Mouse (Mus musculus): Measurements from ENCODE around the gene Rnf222.
A peak's percentile ranks its signal among the peaks of the same experiment; 100 is the strongest.
"Not testable (repeated sequence)": the region's sequence is repeated elsewhere in the genome, so short reads cannot be mapped to it uniquely, and the experiment has no call there.

Gene Rnf222

DNA sequence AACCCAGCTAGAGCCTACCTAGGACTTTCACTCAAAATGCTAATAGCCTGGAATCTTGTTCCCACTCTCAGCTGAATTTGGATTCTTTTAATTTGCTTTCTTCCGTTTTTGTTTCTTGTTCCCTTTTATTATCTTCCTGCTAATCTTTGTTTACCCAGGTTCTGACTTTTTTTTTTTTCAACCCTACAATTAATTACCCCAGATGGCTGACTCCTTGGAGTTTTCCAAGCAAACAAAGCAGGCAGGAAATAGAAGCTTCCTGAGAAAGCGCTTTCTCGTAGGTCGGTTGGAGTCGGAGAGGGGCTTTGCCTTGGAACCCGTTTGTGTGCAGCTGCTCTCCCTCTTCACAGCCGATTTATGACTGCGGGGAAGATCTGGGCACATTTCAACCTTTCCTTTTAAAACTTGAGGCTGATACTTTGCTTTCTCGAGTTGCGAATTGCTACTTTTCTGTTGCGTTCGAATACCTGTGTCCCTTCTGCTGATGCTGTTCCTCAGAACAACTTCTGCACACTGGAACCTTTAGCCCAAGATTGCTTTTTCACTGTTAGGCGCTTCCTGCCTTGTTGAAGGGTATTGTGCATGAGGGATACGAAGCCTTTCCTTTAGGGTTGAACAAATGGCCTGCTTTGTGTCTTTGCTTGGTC, 23.3 kb downstream of the Rnf222 start:
- no peak for DNase-seq (ENCODE audit: low spot score)

DNA sequence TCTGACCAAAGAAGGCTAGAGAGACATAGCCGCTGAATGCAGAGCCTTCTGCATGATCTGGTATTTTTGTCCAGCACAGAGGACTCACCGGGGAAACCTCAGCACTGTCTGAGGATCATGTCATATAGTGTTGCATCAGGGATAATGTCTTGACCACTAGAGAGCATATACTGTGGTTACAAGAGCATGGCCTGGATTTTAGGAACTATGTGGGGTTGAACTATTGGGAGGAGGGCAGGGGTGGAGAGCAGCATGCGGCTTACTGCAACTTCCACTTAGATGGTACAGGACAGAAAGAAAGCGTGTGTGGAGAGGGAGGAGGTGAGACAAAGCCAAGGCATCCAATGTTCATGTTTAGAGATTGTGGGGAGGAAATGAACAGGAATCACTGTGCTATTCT, 26.2 kb downstream of the Rnf222 start:
- no peak for DNase-seq (ENCODE audit: low spot score)

DNA sequence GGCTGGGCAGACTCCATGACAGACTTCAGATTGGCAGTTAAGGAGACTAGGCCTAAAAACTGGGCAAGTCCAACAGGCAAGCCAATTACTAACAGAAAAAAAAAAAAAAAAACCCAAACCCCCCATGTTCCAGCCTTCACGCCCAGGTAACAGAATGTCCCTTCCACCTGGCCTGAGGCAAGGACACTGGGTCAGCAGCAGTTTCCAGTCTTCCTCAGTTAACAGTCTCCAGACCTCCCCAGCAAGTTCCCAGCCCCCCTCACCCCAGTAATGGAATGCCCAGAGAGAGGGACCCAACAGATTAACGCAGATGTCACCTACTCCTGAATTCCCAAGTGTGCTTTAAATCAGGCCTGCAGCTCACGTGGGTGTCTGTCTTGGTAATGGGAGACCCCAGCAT, 34.8 kb downstream of the Rnf222 start:
- no peak for DNase-seq (ENCODE audit: low spot score)

DNA sequence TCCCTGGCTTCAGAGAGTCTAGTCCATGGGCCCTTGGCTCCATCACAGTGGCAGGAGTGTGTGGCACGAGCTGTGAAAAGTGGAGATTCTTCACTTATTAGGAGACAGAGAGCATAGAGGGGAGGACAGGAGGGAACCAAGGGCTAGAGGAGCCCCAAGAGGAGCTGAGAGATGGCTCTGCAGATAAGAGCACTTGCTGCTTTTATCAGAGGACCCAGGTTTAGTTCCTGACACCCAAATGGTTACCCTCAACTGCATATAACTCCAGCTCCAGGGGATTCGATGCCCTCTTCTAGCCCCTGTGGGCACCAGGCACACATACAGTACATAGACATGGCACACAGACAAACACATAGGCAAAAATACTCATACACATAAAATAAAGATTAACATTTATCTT, 36.4 kb downstream of the Rnf222 start:
- no peak for DNase-seq (ENCODE audit: low spot score)

DNA sequence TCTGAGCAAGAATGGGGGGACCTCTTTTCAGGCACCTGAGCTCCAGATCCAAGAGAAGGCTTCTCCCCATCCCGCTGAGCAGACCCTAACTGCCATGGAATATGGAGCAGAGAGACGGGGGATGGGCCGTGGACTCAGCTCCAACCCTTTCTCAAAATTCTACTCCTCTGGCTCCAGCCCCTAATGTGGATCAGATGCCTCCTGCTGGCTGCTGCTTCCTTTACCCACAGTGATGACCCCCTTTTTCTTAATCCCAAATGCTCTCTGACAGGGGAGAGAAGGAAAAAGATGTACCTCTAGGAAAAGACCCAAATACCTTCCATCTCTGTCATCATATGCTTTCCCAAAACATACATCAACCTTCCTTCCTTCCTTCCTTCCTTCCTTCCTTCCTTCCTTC, 38.6 kb downstream of the Rnf222 start, which contains the start of gene Odf4:
Gene Odf4, minus strand, starts transcription at position 101 of the 400 bp plus-strand sequence.
- no peak for DNase-seq (ENCODE audit: low spot score)

DNA sequence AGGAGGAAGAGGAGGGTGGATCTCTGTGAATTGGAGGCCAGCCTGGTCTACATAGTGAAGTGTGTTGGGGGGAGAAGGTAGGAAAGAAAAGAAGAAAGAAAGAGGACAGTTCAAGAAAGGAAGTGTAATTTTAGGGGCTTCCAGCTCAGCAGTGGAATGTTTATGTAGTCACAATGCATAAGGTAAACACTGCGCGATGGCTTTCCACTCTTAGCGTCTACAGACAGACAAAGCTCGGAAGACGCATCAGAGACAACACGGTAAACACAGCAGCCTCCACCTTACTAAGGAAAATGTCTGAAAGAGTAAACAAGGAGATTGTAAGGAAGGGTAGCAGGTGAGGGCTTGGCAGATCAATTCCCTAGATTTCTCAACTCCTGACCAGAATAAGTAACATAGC, 41.6 kb downstream of the Rnf222 start:
- DNase-seq (ENCODE audit: low spot score) = no peak

DNA sequence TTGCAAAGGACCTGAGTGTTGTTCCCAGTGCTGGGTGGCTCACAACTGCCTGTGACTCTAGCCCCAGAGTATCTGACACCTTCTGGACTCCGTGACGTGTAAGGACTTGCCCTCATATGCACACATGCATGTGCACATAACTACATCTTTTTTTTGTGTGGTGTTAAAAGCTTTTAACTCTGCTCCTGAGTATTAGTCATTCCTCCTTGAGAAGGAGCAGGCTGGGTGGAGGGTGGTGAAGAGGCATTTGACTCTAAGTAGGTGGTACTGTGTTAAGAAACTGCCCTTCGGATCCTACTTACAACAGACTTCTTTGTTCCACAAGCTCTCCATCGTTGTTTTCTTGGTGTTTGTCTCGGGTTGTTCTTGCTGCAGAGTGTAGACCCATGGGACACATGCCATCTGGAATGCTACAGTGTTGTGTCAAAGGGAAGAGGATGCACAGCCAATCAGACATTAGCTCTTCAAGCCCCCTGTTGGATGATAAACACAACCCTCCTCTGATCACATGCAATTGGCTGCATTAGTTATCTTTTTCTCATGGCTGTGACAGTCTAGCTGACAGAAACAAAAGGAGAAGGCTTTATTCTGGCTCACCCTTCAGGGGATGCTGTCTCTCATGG, 45.6 kb downstream of the Rnf222 start:
- DNase-seq (ENCODE audit: low spot score) = no peak

DNA sequence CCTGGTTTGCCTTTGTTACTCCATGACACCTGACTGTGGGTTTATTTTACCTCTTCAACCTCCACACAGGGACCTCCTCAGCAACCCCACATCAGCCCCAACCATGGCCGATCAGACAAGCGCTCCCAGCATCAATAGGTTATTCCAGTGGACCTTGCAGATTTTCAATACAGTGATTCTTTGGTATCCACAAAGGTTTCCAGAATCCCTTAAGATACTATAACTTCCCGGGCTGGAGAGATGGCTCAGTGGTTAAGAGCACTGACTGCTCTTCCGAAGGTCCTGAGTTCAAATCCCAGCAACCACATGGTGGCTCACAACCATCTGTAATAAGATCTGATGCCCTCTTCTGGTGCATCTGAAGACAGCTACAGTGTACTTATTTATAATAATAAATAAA, 48.6 kb downstream of the Rnf222 start:
- not testable (repeated sequence) for DNase-seq (ENCODE audit: low spot score)

DNA sequence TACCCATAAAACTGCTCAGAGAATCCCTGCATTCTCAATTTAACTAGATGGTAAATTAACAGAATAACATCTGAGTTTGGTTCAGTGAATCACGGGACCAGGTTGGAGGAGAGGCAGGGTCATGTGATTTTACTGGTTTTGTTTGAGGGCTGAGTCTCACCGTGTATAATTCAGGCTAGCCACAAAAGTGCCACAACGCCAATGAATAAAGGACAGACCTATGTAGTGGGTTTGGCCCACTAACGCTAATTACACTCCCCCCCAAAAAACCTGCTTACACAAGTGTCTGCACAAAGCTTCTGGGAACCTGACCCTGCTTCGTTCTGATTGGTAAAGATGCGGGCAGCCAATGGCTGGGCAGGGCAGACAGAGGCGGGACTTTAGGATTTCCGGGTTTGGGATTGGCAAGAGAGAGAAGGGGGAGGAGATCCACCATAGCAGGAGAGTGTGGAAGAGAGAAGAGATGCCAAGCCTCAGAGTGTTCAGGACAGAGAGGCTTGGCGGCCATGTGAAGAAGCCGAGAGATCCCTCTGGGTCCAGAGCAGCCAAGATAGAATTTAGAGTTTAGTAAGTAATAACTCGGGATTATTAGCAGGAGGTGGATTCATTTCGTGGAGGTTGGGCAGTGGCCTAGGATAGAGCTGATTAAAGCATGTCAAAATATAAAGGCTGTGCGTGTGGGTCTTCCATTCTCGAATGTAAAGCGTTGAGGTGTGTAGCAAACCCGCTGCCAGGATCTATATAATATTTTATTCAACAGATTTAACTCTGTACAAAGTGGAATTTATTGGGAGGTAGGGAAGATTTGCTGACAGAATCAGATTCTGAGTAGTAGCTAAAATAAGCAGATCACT, 51.3 kb downstream of the Rnf222 start:
- DNase-seq (ENCODE audit: low spot score) = peak; percentile 86

DNA sequence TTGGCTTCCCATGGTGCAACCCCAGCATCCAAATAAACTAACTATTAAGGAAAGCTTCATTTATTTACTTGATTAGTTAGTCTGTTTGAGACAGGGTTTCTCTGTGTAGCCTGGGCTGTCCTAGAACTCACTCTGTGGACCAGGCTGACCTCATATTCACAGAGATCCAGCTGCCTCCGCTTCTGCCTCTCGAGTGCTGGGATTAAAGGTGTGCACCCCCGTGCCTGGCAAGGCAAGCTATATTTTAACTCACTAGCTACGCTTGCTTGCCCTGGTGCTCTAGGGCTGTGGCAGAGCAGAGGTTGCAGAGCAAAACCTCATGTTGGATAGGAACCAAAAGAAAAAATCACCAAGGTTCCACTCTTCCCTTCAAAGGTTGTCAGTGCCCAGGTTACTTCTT, 52.2 kb downstream of the Rnf222 start:
- DNase-seq (ENCODE audit: low spot score) = no peak

DNA sequence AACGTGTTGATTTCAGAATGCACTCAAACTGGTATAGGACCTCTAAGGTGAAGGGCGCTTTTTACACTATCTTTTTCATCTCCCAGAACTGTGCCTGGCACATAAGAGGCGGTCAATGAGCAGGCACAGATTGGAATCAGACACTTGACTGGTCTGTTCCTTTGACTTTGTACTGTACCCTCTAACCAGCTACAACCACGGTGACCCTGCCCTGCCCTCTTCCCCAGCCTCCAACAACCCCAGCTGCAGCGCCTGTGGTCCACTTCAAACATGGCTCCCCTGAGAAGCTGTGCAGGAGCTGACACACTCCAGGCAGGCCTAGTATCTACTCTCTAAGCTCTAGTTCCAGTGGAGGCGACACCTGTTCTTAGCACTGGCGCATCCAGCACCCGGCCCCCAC, 54.4 kb downstream of the Rnf222 start:
- no peak for DNase-seq (ENCODE audit: low spot score)

DNA sequence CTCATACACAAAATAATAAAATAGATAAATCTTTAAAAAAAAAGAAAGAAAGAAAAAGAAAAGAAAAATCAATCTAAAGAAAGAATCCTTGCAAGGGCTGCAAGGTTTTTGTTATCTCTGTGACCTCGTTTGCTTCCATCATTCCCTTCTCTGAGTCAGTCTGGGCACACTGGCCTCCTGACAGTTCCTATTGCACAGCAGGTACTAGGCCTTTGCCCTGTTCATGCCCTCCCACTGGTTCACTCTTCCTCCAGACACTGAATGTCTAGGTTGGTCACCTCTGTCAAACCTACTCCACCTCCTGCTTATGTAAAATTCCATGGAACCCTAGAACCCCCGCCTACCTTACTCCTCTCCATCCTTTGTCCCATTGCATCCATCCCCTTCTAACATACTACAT, 56.9 kb downstream of the Rnf222 start:
- DNase-seq (ENCODE audit: low spot score) = no peak
